Mouse (Mus musculus): ENCODE results near the gene Bak1. TPM values are rescaled to one million over a fixed set of nuclear protein-coding genes. Genes with fewer than 3 reads are reported as not detected.

Bak1 gene
- polyA plus RNA-seq, 1 experiment from 2014 or later = 3.4 TPM

DNA sequence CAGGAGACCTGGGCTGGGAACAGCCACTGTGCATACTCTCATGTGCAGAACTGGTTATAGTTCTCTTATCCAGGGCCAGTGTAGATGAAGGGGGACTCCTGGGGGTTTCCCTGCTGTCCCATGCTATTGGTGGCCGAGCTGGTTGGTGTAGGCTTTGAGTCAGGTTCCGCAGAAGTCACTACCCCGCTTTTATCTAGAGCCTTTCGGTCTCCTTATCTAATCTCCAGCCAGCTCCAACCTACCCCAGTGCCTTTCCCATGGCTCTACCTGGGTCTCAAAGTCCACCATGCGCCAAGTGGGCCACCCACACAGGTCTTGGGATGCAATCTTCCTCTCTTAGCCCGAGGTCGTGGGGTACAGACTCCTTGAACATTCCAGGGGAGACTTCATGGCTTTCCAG lies 37.3 kb upstream of the Bak1 start:
- no peak overlapping the region for H3K4me2 ChIP-seq (replicated peaks)
- H3K36me3 ChIP-seq = no peaks in the 10 kb centered on the region
- H3K4me1 ChIP-seq = peaks cover 10% of the 10 kb centered on the region
- ATAC-seq (ENCODE audit: low FRiP score, low read depth) = no peak
- 80% methylated on average over 7 of the region's 7 CpGs for WGBS
- H3K4me3 ChIP-seq = no peak overlapping the region
- H3K9ac ChIP-seq (replicated peaks) = no peak overlapping the region
- H3K9me3 ChIP-seq = no peaks in the 10 kb centered on the region
- 0 out of 2 replicates have a peak, but pooled peaks cover 5% of the 10 kb centered on the region for H3K27me3 ChIP-seq
- no peak overlapping the region for H3K27ac ChIP-seq (replicated peaks)

DNA sequence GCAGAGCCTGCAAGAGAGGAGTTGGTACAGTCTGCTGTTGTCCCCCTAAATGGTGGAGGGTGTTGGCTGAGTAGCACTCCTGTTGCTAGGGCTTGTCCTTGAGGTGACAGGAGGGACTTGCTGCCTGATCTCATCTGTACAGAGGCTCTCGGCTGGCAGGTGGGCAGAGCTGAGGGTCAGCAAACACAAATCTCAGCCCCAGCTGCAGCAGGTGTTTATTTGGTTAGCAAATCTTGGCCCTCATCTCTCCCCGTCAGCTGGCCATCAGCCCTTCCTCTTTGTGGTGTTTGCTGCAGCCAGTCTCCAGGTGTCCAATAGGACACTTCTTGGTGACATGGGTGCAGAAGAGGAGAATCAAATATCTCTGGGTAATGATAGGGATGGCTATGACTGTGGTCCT lies 35.4 kb upstream of the Bak1 start:
- no peak overlapping the region for H3K4me2 ChIP-seq (replicated peaks)
- H3K4me3 ChIP-seq = no peak overlapping the region
- H3K36me3 ChIP-seq = no peaks in the 10 kb centered on the region
- ATAC-seq (ENCODE audit: low FRiP score, low read depth) = no peak
- H3K9ac ChIP-seq (replicated peaks) = no peak overlapping the region
- no peaks in the 10 kb centered on the region for H3K9me3 ChIP-seq
- no peak overlapping the region for H3K27ac ChIP-seq (replicated peaks)
- peaks cover 1% of the 10 kb centered on the region for H3K4me1 ChIP-seq
- 76% methylated on average over 2 of the region's 2 CpGs for WGBS
- peaks cover 18% of the 10 kb centered on the region for H3K27me3 ChIP-seq

DNA sequence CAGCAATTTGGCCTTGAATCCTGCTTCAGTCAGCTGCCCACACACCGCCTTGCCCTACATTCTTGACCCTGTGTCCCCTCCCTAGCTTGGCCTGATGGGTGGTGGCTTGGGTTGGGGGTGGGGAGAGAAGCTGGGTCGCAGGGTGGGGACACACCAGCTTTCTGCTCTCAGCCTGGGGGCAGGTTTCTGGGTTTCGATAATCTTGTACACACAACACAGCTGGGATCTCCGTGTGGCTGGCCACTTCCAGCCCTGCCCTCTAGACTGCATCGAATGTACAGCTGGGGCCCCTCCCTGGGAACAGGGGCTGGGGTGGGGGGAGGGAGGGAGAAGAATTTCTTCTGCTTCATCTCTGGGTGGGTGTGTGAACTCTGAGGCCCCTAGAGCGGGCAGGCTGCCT lies 34.9 kb upstream of the Bak1 start:
- WGBS = 73% methylated on average over 6 of the region's 6 CpGs

DNA sequence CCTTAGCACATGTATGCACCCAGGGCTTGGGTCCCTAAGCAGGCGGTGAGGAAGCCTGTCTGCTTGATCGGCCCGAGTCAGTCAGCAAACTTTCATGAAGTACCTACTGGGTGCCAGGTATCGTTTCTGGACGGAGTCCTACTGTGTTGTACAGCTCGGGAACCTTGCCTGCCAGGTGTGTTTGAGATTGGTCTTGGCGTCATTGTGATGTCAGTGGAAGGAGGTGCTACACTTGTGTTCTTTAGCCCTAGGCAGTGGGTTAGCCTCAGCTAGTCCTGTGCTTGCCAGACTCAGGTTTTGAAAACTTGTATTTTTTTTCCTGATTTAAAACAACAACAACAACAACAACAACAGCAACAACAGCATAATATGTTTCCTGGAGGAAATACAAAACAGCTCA lies 33.9 kb upstream of the Bak1 start:
- H3K9me3 ChIP-seq = no peaks in the 10 kb centered on the region
- H3K27ac ChIP-seq (replicated peaks) = no peak overlapping the region
- H3K4me3 ChIP-seq = no peak overlapping the region
- ATAC-seq (ENCODE audit: low FRiP score, low read depth) = no peak
- H3K9ac ChIP-seq (replicated peaks) = no peak overlapping the region
- no peak overlapping the region for H3K4me2 ChIP-seq (replicated peaks)
- H3K36me3 ChIP-seq = no peaks in the 10 kb centered on the region
- peaks cover 33% of the 10 kb centered on the region for H3K27me3 ChIP-seq
- no peaks in the 10 kb centered on the region for H3K4me1 ChIP-seq
- WGBS = 89% methylated on average over 7 of the region's 7 CpGs

More for the DNA sequence above, 34.9 kb upstream of the Bak1 start:
- no peak overlapping the region for H3K27ac ChIP-seq (replicated peaks)
- no peak overlapping the region for H3K9ac ChIP-seq (replicated peaks)
- H3K4me1 ChIP-seq = no peaks in the 10 kb centered on the region
- ATAC-seq (ENCODE audit: low FRiP score, low read depth) = no peak
- no peak overlapping the region for H3K4me3 ChIP-seq
- peaks cover 22% of the 10 kb centered on the region for H3K27me3 ChIP-seq
- no peaks in the 10 kb centered on the region for H3K36me3 ChIP-seq
- no peak overlapping the region for H3K4me2 ChIP-seq (replicated peaks)
- H3K9me3 ChIP-seq = no peaks in the 10 kb centered on the region

DNA sequence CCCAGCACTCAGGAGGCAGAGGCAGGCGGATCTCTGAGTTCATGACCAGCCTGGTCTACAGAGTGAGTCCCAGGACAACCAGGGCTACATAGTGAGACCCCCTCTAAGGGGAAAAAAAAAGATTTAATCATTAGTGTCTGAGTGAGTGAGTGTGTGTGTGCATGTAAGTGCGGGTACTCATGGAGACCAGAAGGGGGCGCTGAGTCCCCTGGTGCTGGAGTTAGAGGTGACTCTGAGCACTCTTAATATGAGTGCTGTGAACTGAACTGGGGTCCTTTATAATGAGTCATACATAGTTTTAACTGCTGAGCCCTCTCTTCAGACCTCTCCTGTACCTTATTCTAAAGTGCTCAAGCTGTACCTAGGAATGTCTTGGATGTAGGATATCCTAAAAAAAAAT lies 32.9 kb upstream of the Bak1 start:
- ATAC-seq (ENCODE audit: low FRiP score, low read depth) = no peak
- no peak overlapping the region for H3K27ac ChIP-seq (replicated peaks)
- WGBS = 90% methylated on average over 3 of the region's 3 CpGs

DNA sequence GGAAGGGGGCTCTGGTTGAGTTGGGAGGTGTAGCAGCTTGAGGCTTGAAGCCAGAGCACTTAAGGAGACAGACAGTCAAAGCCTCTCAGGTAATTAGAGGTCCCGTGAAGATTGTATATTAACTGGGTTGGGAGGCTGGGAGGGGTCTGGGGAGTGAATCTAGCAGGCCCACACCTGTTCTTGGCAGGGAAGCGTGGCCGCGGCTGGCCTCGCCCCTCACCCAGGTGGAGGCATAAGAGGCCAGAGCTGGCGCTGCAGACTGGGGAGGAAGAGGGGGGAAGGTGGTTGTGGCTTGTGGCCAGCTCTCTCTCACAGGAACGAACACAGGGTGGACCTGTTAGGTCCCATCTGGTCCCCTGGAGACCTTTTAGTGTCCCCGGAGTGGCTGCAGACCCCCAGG lies 31.9 kb upstream of the Bak1 start:
- H3K4me1 ChIP-seq = peaks cover 10% of the 10 kb centered on the region

More for the DNA sequence above, 32.9 kb upstream of the Bak1 start:
- H3K9ac ChIP-seq (replicated peaks) = no peak overlapping the region
- peaks cover 42% of the 10 kb centered on the region for H3K27me3 ChIP-seq
- no peaks in the 10 kb centered on the region for H3K36me3 ChIP-seq
- no peak overlapping the region for H3K4me2 ChIP-seq (replicated peaks)
- H3K4me1 ChIP-seq = peaks cover 9% of the 10 kb centered on the region
- H3K4me3 ChIP-seq = no peak overlapping the region
- H3K9me3 ChIP-seq = no peaks in the 10 kb centered on the region

DNA sequence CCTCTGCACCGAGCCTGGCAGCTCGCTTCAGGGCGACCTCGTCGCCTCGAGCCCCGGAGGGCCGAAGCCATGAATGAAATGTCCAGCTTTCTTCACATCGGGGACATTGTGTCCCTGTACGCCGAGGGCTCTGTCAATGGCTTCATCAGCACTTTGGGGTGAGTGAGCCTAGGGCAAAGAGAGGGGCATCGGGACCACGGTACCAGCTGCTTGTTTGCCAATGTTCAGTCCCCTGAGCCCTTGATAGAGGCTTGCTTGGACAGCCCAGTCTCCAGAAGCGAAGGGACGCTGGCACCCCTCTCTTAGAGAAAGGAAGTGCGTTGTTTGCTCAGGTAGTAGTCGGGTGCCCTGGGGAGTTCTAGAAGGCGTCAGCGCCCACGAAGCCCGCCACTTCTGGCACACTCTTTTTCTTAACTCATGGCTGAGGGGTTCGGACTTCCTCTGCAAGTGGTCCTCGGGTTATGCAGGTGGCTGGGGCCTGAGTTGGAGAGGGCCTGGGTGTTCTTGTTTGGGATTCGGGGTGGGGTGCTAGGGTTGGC lies 28.8 kb upstream of the Bak1 start:
- Histone ChIP-seq H3K27me3 (peaks cover 64% of the 10 kb centered on the region), H3K36me3 (no peaks in the 10 kb centered on the region), H3K27ac (replicated peaks) (no peak overlapping the region), H3K9ac (replicated peaks) (peak overlapping the region; percentile 44), H3K4me2 (replicated peaks) (peak overlapping the region; percentile 65), H3K4me1 (peaks cover 10% of the 10 kb centered on the region), H3K9me3 (no peaks in the 10 kb centered on the region), H3K4me3 (peak overlapping the region; percentile 43)
- no peak for ATAC-seq (ENCODE audit: low FRiP score, low read depth)
- 1% methylated on average over 24 of the region's 24 CpGs for WGBS

More for the DNA sequence above, 31.9 kb upstream of the Bak1 start:
- Histone ChIP-seq H3K36me3 (no peaks in the 10 kb centered on the region), H3K9me3 (no peaks in the 10 kb centered on the region), H3K9ac (replicated peaks) (no peak overlapping the region), H3K4me2 (replicated peaks) (no peak overlapping the region), H3K4me3 (no peak overlapping the region), H3K27me3 (peaks cover 53% of the 10 kb centered on the region), H3K27ac (replicated peaks) (no peak overlapping the region)
- WGBS = 83% methylated on average over 8 of the region's 8 CpGs
- no peak for ATAC-seq (ENCODE audit: low FRiP score, low read depth)

DNA sequence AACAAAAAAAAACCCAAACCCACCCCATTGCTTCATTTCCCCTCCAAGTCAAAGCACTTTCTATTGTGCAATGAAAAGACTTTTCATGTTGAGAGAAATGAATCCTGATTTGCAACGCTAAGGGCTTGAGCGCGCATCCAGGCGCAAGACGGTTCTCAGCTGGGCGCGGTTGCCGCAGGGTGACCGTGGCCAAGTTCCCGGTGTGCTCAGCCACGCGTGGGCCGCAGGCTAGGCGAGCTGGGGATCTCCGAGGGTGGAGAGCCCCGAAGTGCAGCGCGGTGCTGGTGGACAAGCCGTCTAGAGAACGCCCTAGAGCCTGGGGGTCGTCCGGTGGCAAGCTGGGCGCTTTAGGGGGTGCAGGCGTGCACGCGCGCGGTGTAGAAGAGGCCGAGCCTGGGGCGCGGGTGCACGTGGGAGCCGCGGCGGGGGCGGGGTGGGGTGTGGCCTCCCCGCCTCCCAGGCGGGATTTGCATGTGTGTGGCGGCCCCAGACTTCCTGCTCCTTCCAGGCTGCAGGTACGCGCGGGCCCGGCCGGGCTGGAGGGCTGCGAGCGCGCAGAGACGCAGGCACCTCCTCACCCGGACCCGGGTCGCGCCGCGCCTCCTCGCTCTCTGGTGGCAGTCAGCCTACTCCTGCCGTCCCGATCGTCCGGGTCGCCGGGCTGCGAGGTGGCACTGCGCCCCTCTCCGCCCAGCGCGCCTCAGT lies 28.2 kb upstream of the Bak1 start, which contains the start of gene Itpr3:
Gene Itpr3, plus strand, starts transcription at position 493 of the 705 bp plus-strand sequence.
- peaks cover 10% of the 10 kb centered on the region for H3K4me1 ChIP-seq
- peak within 1 kb of the TSS; percentile 43 for H3K4me3 ChIP-seq
- H3K36me3 ChIP-seq = no peaks in the 10 kb centered on the region
- H3K9ac ChIP-seq (replicated peaks) = peak within 1 kb of the TSS; percentile 44
- under 1% methylated on average over 56 of the region's 66 CpGs for WGBS
- no peak for ATAC-seq (ENCODE audit: low FRiP score, low read depth)
- H3K27me3 ChIP-seq = peaks cover 64% of the 10 kb centered on the region
- no peak within 1 kb of the TSS for H3K27ac ChIP-seq (replicated peaks)
- no peaks in the 10 kb centered on the region for H3K9me3 ChIP-seq
- peak within 1 kb of the TSS; percentile 65 for H3K4me2 ChIP-seq (replicated peaks)

DNA sequence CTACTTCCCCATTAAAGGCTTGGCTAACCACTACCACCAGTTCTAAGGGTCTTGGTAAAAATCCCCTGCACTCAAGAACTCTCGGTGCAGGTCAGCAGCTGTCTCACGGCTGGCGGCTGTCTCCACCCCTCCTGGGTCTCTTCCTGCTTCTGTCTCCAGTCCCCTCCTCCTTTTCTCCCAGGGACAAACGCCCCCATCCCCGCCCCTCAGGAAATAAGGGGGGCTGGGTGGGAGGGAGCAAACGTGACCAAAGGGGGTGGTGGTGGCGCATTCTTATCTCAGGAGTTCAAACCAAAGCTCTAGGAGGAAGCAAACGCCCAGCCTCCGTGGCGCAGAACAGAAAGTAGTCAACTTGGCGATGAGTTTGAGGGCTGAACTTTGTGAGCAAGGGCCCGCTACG lies 27.4 kb upstream of the Bak1 start:
- H3K9ac ChIP-seq (replicated peaks) = no peak overlapping the region
- H3K4me3 ChIP-seq = no peak overlapping the region
- 1% methylated on average over 13 of the region's 13 CpGs for WGBS
- no peak overlapping the region for H3K27ac ChIP-seq (replicated peaks)
- peak overlapping the region; percentile 65 for H3K4me2 ChIP-seq (replicated peaks)
- no peaks in the 10 kb centered on the region for H3K9me3 ChIP-seq
- peaks cover 14% of the 10 kb centered on the region for H3K4me1 ChIP-seq
- no peaks in the 10 kb centered on the region for H3K36me3 ChIP-seq
- H3K27me3 ChIP-seq = peaks cover 64% of the 10 kb centered on the region
- no peak for ATAC-seq (ENCODE audit: low FRiP score, low read depth)

DNA sequence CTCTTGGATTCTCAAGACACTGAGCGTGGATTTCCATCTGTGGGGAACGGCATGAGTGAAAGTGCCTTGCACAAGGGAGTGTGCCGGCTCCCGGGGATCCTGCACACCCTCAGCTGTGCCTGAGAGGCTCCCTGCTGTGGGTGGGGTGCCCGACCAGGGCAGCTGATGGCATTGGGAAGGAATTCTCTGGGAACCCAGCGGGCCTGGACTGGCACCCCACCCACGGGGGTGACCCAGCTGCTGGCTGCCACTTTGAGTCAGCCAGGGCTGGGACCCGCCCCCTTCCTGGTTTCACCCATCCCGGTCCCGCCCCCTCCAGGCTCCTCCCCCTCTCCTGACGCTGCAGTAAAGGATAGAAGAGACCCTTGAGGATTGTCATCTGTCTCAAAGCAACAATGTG lies 22.7 kb upstream of the Bak1 start:
- no peak overlapping the region for H3K4me3 ChIP-seq
- no peaks in the 10 kb centered on the region for H3K36me3 ChIP-seq
- H3K27ac ChIP-seq (replicated peaks) = no peak overlapping the region
- peaks cover 25% of the 10 kb centered on the region for H3K27me3 ChIP-seq
- 0 out of 2 replicates have a peak, but pooled peaks cover 5% of the 10 kb centered on the region for H3K4me1 ChIP-seq
- H3K9ac ChIP-seq (replicated peaks) = no peak overlapping the region
- no peak overlapping the region for H3K4me2 ChIP-seq (replicated peaks)
- WGBS = 49% methylated on average over 9 of the region's 11 CpGs
- H3K9me3 ChIP-seq = no peaks in the 10 kb centered on the region
- no peak for ATAC-seq (ENCODE audit: low FRiP score, low read depth)

DNA sequence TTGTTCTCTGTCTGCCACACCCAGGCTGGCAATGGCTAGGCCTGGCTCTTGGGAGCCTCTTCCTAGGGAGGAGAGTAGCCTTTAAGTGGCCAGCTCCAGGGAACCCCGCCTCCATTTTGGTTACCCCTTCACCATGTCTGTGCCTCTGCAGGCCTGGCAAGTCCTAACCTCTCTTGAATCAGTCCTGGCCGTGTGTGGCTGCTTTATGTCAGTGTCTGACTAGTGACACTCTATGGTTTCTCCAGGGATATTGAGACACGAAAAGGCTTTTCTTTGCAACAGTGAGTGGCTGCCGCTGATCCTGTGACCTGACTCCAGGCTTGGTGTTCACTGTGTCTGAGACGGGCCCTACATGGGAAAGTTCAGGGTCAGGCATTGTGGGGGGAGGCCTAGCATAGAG lies 22.0 kb upstream of the Bak1 start:
- peaks cover 18% of the 10 kb centered on the region for H3K27me3 ChIP-seq
- no peaks in the 10 kb centered on the region for H3K9me3 ChIP-seq
- WGBS = 67% methylated on average over 5 of the region's 5 CpGs
- ATAC-seq (ENCODE audit: low FRiP score, low read depth) = no peak
- no peaks in the 10 kb centered on the region for H3K36me3 ChIP-seq
- H3K4me3 ChIP-seq = no peak overlapping the region
- no peak overlapping the region for H3K4me2 ChIP-seq (replicated peaks)
- no peak overlapping the region for H3K27ac ChIP-seq (replicated peaks)
- H3K9ac ChIP-seq (replicated peaks) = no peak overlapping the region
- 0 out of 2 replicates have a peak, but pooled peaks cover 5% of the 10 kb centered on the region for H3K4me1 ChIP-seq

DNA sequence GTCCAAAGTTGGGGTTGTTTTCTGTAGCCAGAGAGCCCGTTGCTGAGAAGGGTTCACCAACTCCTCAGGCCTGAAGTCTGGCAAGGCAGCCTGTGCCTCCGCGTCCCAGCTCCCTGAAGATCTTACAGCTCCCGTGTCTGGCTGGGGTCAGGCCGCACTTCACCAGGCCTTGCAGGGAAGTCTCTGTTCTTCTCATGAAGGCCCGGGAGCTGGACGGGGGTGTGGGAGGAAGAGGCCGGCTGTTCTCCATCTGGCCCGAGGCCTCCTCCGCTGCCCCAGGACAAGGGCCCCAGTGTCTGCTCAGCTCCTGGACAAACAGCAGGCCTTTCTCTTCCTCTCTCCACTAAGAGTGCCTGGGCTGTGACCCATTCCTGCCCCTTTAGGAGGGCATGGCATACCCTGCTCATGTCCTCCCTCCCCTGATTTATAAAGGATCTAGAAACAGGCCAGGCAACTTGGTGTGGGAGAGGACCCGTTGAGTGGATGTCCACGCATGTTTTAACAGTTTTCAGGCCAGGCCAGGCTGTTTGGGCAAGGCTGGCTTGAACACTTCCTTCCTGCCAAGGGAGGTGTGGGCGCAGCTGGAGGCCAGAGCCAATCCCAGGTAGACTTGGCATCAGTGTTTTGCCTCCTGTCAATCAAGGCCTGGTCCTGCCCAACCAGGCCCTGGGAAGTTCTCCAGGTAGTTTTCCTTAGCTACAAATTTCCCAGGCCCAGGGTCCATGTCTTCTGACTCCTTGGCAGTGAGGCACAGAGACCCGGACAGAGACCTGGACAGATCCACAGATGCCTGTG lies 19.8 kb upstream of the Bak1 start:
- Histone ChIP-seq H3K27me3 (peaks cover 2% of the 10 kb centered on the region; the same call in 1 of the 2 replicates), H3K9me3 (no peaks in the 10 kb centered on the region), H3K4me3 (no peak overlapping the region), H3K4me2 (replicated peaks) (no peak overlapping the region), H3K27ac (replicated peaks) (no peak overlapping the region), H3K4me1 (0 out of 2 replicates have a peak, but pooled peaks cover 5% of the 10 kb centered on the region), H3K9ac (replicated peaks) (no peak overlapping the region), H3K36me3 (no peaks in the 10 kb centered on the region)
- no peak for ATAC-seq (ENCODE audit: low FRiP score, low read depth)
- WGBS = 78% methylated on average over 14 of the region's 14 CpGs

Measured in midbrain, embryonic 12.5 days (tissue).